Mouse (Mus musculus): Measurements from ENCODE around the gene Csnka2ip. TPM values are rescaled to one million over a fixed set of nuclear protein-coding genes. Genes with fewer than 3 reads are reported as not detected.

The Csnka2ip gene
- total and polyA plus RNA-seq, 3 experiments = not detected

- Histone ChIP-seq H3K4me1 (ENCODE audit: control insufficient read depth in 1 of 2, insufficient read depth in 2 of 2, low read length in 2 of 2) (no peaks in the 10 kb centered on the region), H3K79me2 (ENCODE audit: control insufficient read depth, insufficient read depth, low read length, poor library complexity) (no peaks in the 10 kb centered on the region), H3K4me3 (ENCODE audit: control insufficient read depth in 1 of 2, insufficient read depth in 1 of 2, low read depth in 2 of 2, low read length in 2 of 2) (no peak overlapping the region), H3K9me3 (replicated peaks; ENCODE audit: insufficient read depth, low read length) (no peaks in the 10 kb centered on the region), H3K36me3 (ENCODE audit: control insufficient read depth in 1 of 2, insufficient read depth in 2 of 2, low read length in 2 of 2) (no peaks in the 10 kb centered on the region), H3K9ac (ENCODE audit: control insufficient read depth, low read depth, low read length, poor library complexity, severe bottlenecking) (no peak overlapping the region), H3K27ac (ENCODE audit: control insufficient read depth, low read depth, low read length) (no peak overlapping the region), H3K27me3 (ENCODE audit: control insufficient read depth in 1 of 2, insufficient read depth in 2 of 2, low read length in 2 of 2) (no peaks in the 10 kb centered on the region)
- TF ChIP-seq UBTF (IDR thresholded peaks at IDR 0.05; ENCODE audit: borderline replicate concordance, insufficient read depth, low read depth, low read length) (no peak), POLR2AphosphoS2 (IDR thresholded peaks at IDR 0.05; ENCODE audit: low read length) (no peak), E2F4 (IDR thresholded peaks at IDR 0.05; ENCODE audit: borderline replicate concordance, low read depth, low read length) (no peak), HCFC1 (IDR thresholded peaks at IDR 0.05; ENCODE audit: low read depth, low read length) (no peak), MAFK (IDR thresholded peaks at IDR 0.05; ENCODE audit: borderline replicate concordance, low read depth, low read length) (no peak), MYC (IDR thresholded peaks at IDR 0.05; ENCODE audit: low read depth, low read length) (no peak), MAZ (IDR thresholded peaks at IDR 0.05; ENCODE audit: low read depth, low read length) (no peak), MXI1 (IDR thresholded peaks at IDR 0.05; ENCODE audit: low read depth, low read length) (no peak), TCF12 (IDR thresholded peaks at IDR 0.05; ENCODE audit: low read depth, low read length) (no peak), USF1 (IDR thresholded peaks at IDR 0.05; ENCODE audit: low read depth, low read length) (no peak), CHD2 (IDR thresholded peaks at IDR 0.05; ENCODE audit: low read length) (no peak), ZMIZ1 (IDR thresholded peaks at IDR 0.05; ENCODE audit: low read depth, low read length) (no peak), MEF2A (IDR thresholded peaks at IDR 0.05; ENCODE audit: extremely low read depth, insufficient replicate concordance, low read depth, low read length, poor library complexity, severe bottlenecking) (no peak), ZNF384 (IDR thresholded peaks at IDR 0.05; ENCODE audit: low read depth, low read length) (no peak), GATA1 (IDR thresholded peaks at IDR 0.05; ENCODE audit: low read depth, low read length) (no peak), ELF1 (IDR thresholded peaks at IDR 0.05; ENCODE audit: low read depth, low read length) (no peak), ZC3H11A (IDR thresholded peaks at IDR 0.05; ENCODE audit: low read depth, low read length) (no peak)
- DNase-seq (ENCODE audit: low read depth, low spot score) = no peak
Measured at GRCm38 (mm10) chr16:64563081-64563480, 39.1 kb downstream of the Csnka2ip start.

GRCm38 (mm10) chr16:64558518-64558917, 43.7 kb downstream of the Csnka2ip start:
- Histone ChIP-seq H3K9ac (ENCODE audit: control insufficient read depth, low read depth, low read length, poor library complexity, severe bottlenecking) (no peak overlapping the region), H3K36me3 (ENCODE audit: control insufficient read depth in 1 of 2, insufficient read depth in 2 of 2, low read length in 2 of 2) (no peaks in the 10 kb centered on the region), H3K79me2 (ENCODE audit: control insufficient read depth, insufficient read depth, low read length, poor library complexity) (no peaks in the 10 kb centered on the region), H3K4me1 (ENCODE audit: control insufficient read depth in 1 of 2, insufficient read depth in 2 of 2, low read length in 2 of 2) (no peaks in the 10 kb centered on the region), H3K4me3 (ENCODE audit: control insufficient read depth in 1 of 2, insufficient read depth in 1 of 2, low read depth in 2 of 2, low read length in 2 of 2) (no peak overlapping the region), H3K27ac (ENCODE audit: control insufficient read depth, low read depth, low read length) (no peak overlapping the region), H3K27me3 (ENCODE audit: control insufficient read depth in 1 of 2, insufficient read depth in 2 of 2, low read length in 2 of 2) (no peaks in the 10 kb centered on the region), H3K9me3 (replicated peaks; ENCODE audit: insufficient read depth, low read length) (no peaks in the 10 kb centered on the region)
- DNase-seq (ENCODE audit: low read depth, low spot score) = no peak
- TF ChIP-seq CTCF (IDR thresholded peaks at IDR 0.05 in 2 of 3, conservative IDR thresholded peaks at IDR 0.05 in 1 of 3; ENCODE audit: control insufficient read depth in 1 of 3, insufficient read depth in 1 of 3, low read depth in 2 of 3, low read length in 3 of 3, poor library complexity in 1 of 3, severe bottlenecking in 1 of 3) = no peak
- no peak for TF ChIP-seq RCOR1 (IDR thresholded peaks at IDR 0.05; ENCODE audit: low read depth, low read length)

Measured in MEL (cell line).